Mouse (Mus musculus): Measurements from ENCODE around the gene Hspd1. TPM values are rescaled to one million over a fixed set of nuclear protein-coding genes. Genes with fewer than 3 reads are reported as not detected.
"Not testable (repeated sequence)": the region's sequence is repeated elsewhere in the genome, so short reads cannot be mapped to it uniquely, and the experiment has no call there.

Hspd1 gene
- polyA plus RNA-seq, 1 experiment from 2014 or later, result 236 TPM

DNA sequence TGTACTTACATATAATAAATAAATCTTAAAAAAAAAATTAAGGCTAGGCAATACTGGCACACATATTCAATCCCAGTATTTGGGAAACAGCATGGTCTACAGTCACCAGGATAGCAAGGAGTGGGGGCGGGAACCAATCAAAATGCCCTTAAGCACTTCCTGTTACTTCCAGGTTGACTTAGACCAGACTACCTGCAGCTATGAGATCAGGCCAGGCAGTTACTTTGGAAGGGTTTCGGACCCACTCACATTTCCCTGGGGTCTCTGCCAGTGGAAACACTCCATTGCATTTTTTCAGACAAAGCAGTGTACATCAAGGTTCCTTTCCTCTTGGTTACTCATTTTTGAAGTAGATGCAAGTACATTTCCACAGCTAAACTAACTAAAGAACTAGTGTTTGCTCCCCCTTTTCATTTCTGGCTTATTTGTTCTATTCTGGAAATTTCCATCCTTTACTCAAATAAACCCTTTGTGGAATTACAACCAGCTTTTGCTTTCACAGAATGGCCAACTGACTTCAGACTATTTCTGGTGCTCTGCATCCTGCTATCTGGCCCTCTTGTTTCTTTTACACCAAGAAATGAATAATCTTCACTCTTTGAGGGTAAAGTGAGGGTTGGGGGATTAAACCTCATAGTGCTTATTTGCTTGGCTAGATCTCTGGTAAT is 11.1 kb downstream of the Hspd1 start:
- Histone ChIP-seq H3K27ac (ENCODE audit: low read length) (peak overlapping the region; percentile 10; the same call in 1 of the 2 replicates), H3K36me3 (ENCODE audit: control insufficient read depth, insufficient read depth) (peaks cover 27% of the 10 kb centered on the region), H3K4me3 (ENCODE audit: low read depth, low read length) (no peak overlapping the region), H3K9ac (ENCODE audit: low read depth, low read length) (no peak overlapping the region), H3K4me2 (ENCODE audit: low read depth, low read length) (no peak overlapping the region), H3K9me3 (replicated peaks; ENCODE audit: control insufficient read depth, low read length) (no peaks in the 10 kb centered on the region), H3K27me3 (ENCODE audit: control insufficient read depth, insufficient read depth, low read depth, low read length) (no peaks in the 10 kb centered on the region), H3K4me1 (ENCODE audit: control insufficient read depth, low read depth, low read length) (peaks cover 11% of the 10 kb centered on the region)
- 80% methylated on average over 2 of the region's 2 CpGs for WGBS (ENCODE audit: insufficient replicate concordance)
- ATAC-seq (ENCODE audit: low read depth), result no peak

GRCm38 (mm10) chr1:55076395-55076743 is 11.7 kb downstream of the Hspd1 start:
- no peak overlapping the region for H3K4me3 ChIP-seq (ENCODE audit: low read depth, low read length)
- no peaks in the 10 kb centered on the region for H3K27me3 ChIP-seq (ENCODE audit: control insufficient read depth, insufficient read depth, low read depth, low read length)
- no peaks in the 10 kb centered on the region for H3K9me3 ChIP-seq (replicated peaks; ENCODE audit: control insufficient read depth, low read length)
- H3K27ac ChIP-seq (ENCODE audit: low read length), result no peak overlapping the region
- H3K4me1 ChIP-seq (ENCODE audit: control insufficient read depth, low read depth, low read length), result peaks cover 11% of the 10 kb centered on the region
- H3K36me3 ChIP-seq (ENCODE audit: control insufficient read depth, insufficient read depth), result peaks cover 24% of the 10 kb centered on the region
- no peak overlapping the region for H3K9ac ChIP-seq (ENCODE audit: low read depth, low read length)
- H3K4me2 ChIP-seq (ENCODE audit: low read depth, low read length), result no peak overlapping the region
- ATAC-seq (ENCODE audit: low read depth), result no peak

DNA sequence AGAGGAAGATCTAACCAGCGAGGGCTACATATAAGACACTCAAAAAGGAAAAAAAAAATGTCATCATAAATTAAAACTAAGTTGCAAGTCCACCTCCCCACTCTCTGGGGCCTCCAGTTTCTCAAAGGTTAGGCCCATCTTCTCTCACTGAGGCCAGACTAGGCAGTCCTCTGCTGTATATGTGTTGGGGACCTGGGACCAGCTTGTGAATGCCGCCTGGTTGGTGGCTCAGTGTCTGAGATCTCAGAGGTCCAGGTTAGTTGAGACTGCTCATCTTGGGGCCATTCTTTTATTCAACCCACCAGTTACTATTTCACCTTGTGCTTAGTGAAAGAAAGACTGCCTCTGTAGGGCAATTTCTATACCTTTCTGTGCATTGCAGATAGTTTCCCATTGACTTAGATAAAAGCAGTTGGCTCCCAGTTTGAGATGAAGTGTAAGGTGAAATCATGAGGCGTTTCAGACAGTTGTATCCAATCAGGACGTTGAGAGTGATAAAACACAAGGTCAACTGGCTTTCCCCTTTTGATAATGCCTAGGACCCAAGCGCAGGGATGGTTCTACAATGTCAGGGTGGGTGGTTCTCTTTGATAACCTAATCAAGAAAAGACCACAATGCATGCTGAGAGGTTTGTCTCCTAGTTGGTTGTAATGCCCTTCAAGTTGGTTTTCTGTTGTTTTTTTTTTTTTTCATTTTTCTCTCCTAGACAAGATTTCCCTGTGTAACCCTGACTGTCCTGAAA is 12.2 kb downstream of the Hspd1 start:
- H3K9me3 ChIP-seq (replicated peaks; ENCODE audit: control insufficient read depth, low read length), result no peaks in the 10 kb centered on the region
- peaks cover 11% of the 10 kb centered on the region for H3K4me1 ChIP-seq (ENCODE audit: control insufficient read depth, low read depth, low read length)
- H3K4me2 ChIP-seq (ENCODE audit: low read depth, low read length), result no peak overlapping the region
- no peak overlapping the region for H3K4me3 ChIP-seq (ENCODE audit: low read depth, low read length)
- H3K9ac ChIP-seq (ENCODE audit: low read depth, low read length), result no peak overlapping the region
- peak overlapping the region; percentile 79; the same call in 1 of the 2 replicates for H3K27ac ChIP-seq (ENCODE audit: low read length)
- no peaks in the 10 kb centered on the region for H3K27me3 ChIP-seq (ENCODE audit: control insufficient read depth, insufficient read depth, low read depth, low read length)
- peak; percentile 87 for ATAC-seq (ENCODE audit: low read depth)
- WGBS (ENCODE audit: insufficient replicate concordance), result 23% methylated on average over 5 of the region's 5 CpGs
- H3K36me3 ChIP-seq (ENCODE audit: control insufficient read depth, insufficient read depth), result peaks cover 19% of the 10 kb centered on the region

GRCm38 (mm10) chr1:55074757-55075156 is 13.3 kb downstream of the Hspd1 start:
- H3K4me3 ChIP-seq (ENCODE audit: low read depth, low read length), result no peak overlapping the region

DNA sequence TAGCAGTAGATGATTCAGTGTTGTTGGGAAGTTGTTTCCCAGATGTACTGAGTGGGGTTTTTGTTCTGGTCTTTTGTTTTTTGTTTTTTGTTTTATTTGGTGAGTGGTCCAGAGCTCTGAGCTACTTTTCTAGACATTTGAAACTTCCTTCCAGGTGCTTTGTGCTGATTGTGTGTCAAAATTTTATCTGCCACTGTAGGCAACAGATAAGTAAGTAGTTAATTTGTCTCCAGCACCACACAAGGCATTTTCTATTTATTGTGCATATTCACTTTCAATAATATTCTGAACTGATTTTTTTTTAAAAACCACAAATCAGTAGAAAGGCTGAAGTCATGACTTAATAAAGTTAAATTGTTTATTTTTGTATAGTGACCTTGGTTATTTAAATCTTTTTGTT is 15.7 kb downstream of the Hspd1 start:
- not testable (repeated sequence) for H3K9ac ChIP-seq (ENCODE audit: low read depth, low read length); H3K9me3 ChIP-seq (replicated peaks; ENCODE audit: control insufficient read depth, low read length); H3K36me3 ChIP-seq (ENCODE audit: control insufficient read depth, insufficient read depth); H3K27ac ChIP-seq (ENCODE audit: low read length); H3K4me3 ChIP-seq (ENCODE audit: low read depth, low read length); H3K27me3 ChIP-seq (ENCODE audit: control insufficient read depth, insufficient read depth, low read depth, low read length); ATAC-seq (ENCODE audit: low read depth); H3K4me2 ChIP-seq (ENCODE audit: low read depth, low read length)
- H3K4me1 ChIP-seq (ENCODE audit: control insufficient read depth, low read depth, low read length), result peaks cover 11% of the 10 kb centered on the region

More at GRCm38 (mm10) chr1:55074757-55075156, 13.3 kb downstream of the Hspd1 start:
- Histone ChIP-seq H3K4me1 (ENCODE audit: control insufficient read depth, low read depth, low read length) (peaks cover 11% of the 10 kb centered on the region), H3K36me3 (ENCODE audit: control insufficient read depth, insufficient read depth) (peaks cover 15% of the 10 kb centered on the region), H3K27me3 (ENCODE audit: control insufficient read depth, insufficient read depth, low read depth, low read length) (no peaks in the 10 kb centered on the region), H3K4me2 (ENCODE audit: low read depth, low read length) (no peak overlapping the region), H3K9ac (ENCODE audit: low read depth, low read length) (no peak overlapping the region), H3K9me3 (replicated peaks; ENCODE audit: control insufficient read depth, low read length) (no peaks in the 10 kb centered on the region), H3K27ac (ENCODE audit: low read length) (no peak overlapping the region; the same call in 1 of the 2 replicates)
- 50% methylated on average over 2 of the region's 2 CpGs for WGBS (ENCODE audit: insufficient replicate concordance)
- no peak for ATAC-seq (ENCODE audit: low read depth)

DNA sequence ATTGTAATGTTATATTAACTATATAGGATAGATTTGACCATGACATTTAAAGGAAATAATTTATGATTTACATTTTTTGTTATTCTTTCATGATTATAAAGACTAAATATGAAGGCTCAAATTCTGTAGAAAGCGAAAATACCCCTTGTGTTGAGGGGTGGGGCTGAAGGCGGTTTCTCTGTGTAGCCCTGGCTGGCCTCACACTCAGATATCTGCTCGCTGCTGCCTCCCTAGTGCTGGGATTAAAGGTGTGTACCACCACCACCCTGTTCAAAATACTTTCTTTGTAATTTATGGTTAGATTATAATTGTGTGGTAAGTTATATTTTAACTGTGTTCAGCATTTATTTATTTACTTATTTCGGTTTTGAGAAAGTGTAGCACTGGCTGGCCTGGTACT is 26.3 kb downstream of the Hspd1 start:
- peak; percentile 57; the same call in 1 of the 2 replicates for ATAC-seq (ENCODE audit: low read depth)
- H3K4me3 ChIP-seq (ENCODE audit: low read depth, low read length), result no peak overlapping the region
- no peaks in the 10 kb centered on the region for H3K27me3 ChIP-seq (ENCODE audit: control insufficient read depth, insufficient read depth, low read depth, low read length)
- no peak overlapping the region for H3K27ac ChIP-seq (ENCODE audit: low read length)
- 62% methylated on average over 4 of the region's 4 CpGs for WGBS (ENCODE audit: insufficient replicate concordance)
- no peaks in the 10 kb centered on the region for H3K9me3 ChIP-seq (replicated peaks; ENCODE audit: control insufficient read depth, low read length)
- no peak overlapping the region for H3K4me2 ChIP-seq (ENCODE audit: low read depth, low read length)
- H3K9ac ChIP-seq (ENCODE audit: low read depth, low read length), result no peak overlapping the region
- peaks cover 12% of the 10 kb centered on the region for H3K4me1 ChIP-seq (ENCODE audit: control insufficient read depth, low read depth, low read length)
- H3K36me3 ChIP-seq (ENCODE audit: control insufficient read depth, insufficient read depth), result peaks cover 14% of the 10 kb centered on the region

GRCm38 (mm10) chr1:55061099-55061498 is 26.9 kb downstream of the Hspd1 start:
- WGBS (ENCODE audit: insufficient replicate concordance), result 47% methylated on average over 5 of the region's 5 CpGs
- Histone ChIP-seq H3K9ac (ENCODE audit: low read depth, low read length) (no peak overlapping the region), H3K4me1 (ENCODE audit: control insufficient read depth, low read depth, low read length) (peaks cover 12% of the 10 kb centered on the region), H3K27ac (ENCODE audit: low read length) (peak overlapping the region; percentile 35), H3K4me3 (ENCODE audit: low read depth, low read length) (no peak overlapping the region), H3K4me2 (ENCODE audit: low read depth, low read length) (no peak overlapping the region), H3K9me3 (replicated peaks; ENCODE audit: control insufficient read depth, low read length) (no peaks in the 10 kb centered on the region), H3K27me3 (ENCODE audit: control insufficient read depth, insufficient read depth, low read depth, low read length) (no peaks in the 10 kb centered on the region), H3K36me3 (ENCODE audit: control insufficient read depth, insufficient read depth) (peaks cover 14% of the 10 kb centered on the region)
- ATAC-seq (ENCODE audit: low read depth), result peak; percentile 49; the same call in 1 of the 2 replicates

DNA sequence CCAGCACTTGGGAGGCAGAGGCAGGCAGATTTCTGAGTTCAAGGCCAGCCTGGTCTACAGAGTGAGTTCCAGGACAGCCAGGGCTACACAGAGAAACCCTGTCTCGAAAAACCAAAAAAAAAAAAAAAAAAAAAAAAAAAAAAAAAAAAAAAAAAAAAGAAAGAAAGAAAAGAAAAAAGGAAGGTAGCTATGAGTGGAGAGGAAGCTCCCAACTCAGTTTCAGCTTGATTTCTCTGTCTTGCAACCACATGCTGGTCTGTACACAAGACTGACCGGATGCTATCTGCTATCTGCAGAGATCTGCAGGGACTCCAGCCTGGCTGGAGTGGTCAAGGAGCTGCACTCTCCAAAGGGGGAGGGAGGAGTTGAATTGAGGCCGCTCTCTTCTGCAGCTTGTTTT is 29.7 kb downstream of the Hspd1 start:
- peaks cover 20% of the 10 kb centered on the region for H3K4me1 ChIP-seq (ENCODE audit: control insufficient read depth, low read depth, low read length)
- not testable (repeated sequence) for H3K9ac ChIP-seq (ENCODE audit: low read depth, low read length); H3K36me3 ChIP-seq (ENCODE audit: control insufficient read depth, insufficient read depth); H3K27me3 ChIP-seq (ENCODE audit: control insufficient read depth, insufficient read depth, low read depth, low read length); H3K9me3 ChIP-seq (replicated peaks; ENCODE audit: control insufficient read depth, low read length); H3K27ac ChIP-seq (ENCODE audit: low read length); H3K4me3 ChIP-seq (ENCODE audit: low read depth, low read length); H3K4me2 ChIP-seq (ENCODE audit: low read depth, low read length); ATAC-seq (ENCODE audit: low read depth)
- 74% methylated on average over 2 of the region's 3 CpGs for WGBS (ENCODE audit: insufficient replicate concordance)

- 56% methylated on average over 5 of the region's 5 CpGs for WGBS (ENCODE audit: insufficient replicate concordance)
- Histone ChIP-seq H3K4me1 (ENCODE audit: control insufficient read depth, low read depth, low read length) (peaks cover 19% of the 10 kb centered on the region), H3K9ac (ENCODE audit: low read depth, low read length) (no peak overlapping the region), H3K27ac (ENCODE audit: low read length) (no peak overlapping the region), H3K36me3 (ENCODE audit: control insufficient read depth, insufficient read depth) (no peaks in the 10 kb centered on the region), H3K4me2 (ENCODE audit: low read depth, low read length) (no peak overlapping the region), H3K27me3 (ENCODE audit: control insufficient read depth, insufficient read depth, low read depth, low read length) (no peaks in the 10 kb centered on the region), H3K9me3 (replicated peaks; ENCODE audit: control insufficient read depth, low read length) (no peaks in the 10 kb centered on the region), H3K4me3 (ENCODE audit: low read depth, low read length) (no peak overlapping the region)
- no peak for ATAC-seq (ENCODE audit: low read depth)
Observed at GRCm38 (mm10) chr1:55055322-55056115, 32.5 kb downstream of the Hspd1 start.

All from liver, embryonic 16.5 days (tissue).